Mouse (Mus musculus) testis, postnatal 14 days (tissue): ENCODE measurements at regions not wholly inside any gene's neighbourhood (a gene's known extent, or its start where the extent isn't known, plus 50 kb on each side); places are given as distances from the start of the nearest gene placed in this dataset.

ENCODE experiments used
- DNase-seq: peaks from one replicate; pipeline ENCODE4 v3.0.0; 2021; ENCODE audit warnings: low spot score

- no peak for DNase-seq
Observed at GRCm38 (mm10) chr13:99780751-99781460, 120.0 kb downstream of the Cartpt start.

GRCm38 (mm10) chr13:99778747-99779146 lies 122.1 kb downstream of the Cartpt start:
- no peak for DNase-seq

- DNase-seq, result no peak
Observed at GRCm38 (mm10) chr13:99777736-99778135, 123.2 kb downstream of the Cartpt start.

GRCm38 (mm10) chr13:99765965-99766364 lies 134.9 kb downstream of the Cartpt start:
- peak; percentile 30 for DNase-seq

GRCm38 (mm10) chr13:99764764-99765163 lies 136.1 kb downstream of the Cartpt start:
- DNase-seq, result no peak

- DNase-seq, result no peak
Observed at GRCm38 (mm10) chr13:99764097-99764714, 136.7 kb downstream of the Cartpt start.

GRCm38 (mm10) chr13:99761843-99762242 lies 139.0 kb downstream of the Cartpt start:
- no peak for DNase-seq

- DNase-seq, result no peak
Observed at GRCm38 (mm10) chr13:99761423-99761822, 139.5 kb downstream of the Cartpt start.

- DNase-seq, result no peak
Observed at GRCm38 (mm10) chr13:99760646-99761045, 140.2 kb downstream of the Cartpt start.

- DNase-seq, result no peak
Observed at GRCm38 (mm10) chr13:99759256-99760044, 141.4 kb downstream of the Cartpt start.

- DNase-seq, result no peak
Observed at GRCm38 (mm10) chr13:99754701-99755100, 146.2 kb downstream of the Cartpt start.

GRCm38 (mm10) chr13:99754251-99754652 lies 146.6 kb downstream of the Cartpt start:
- DNase-seq, result no peak

- DNase-seq, result no peak
Observed at GRCm38 (mm10) chr13:99753526-99753925, 147.4 kb downstream of the Cartpt start.

- DNase-seq, result no peak
Observed at GRCm38 (mm10) chr13:99750729-99751128, 150.2 kb downstream of the Cartpt start.

- no peak for DNase-seq
Observed at GRCm38 (mm10) chr13:99749342-99749741, 151.5 kb downstream of the Cartpt start.

GRCm38 (mm10) chr13:99748128-99748527 lies 152.8 kb downstream of the Cartpt start:
- no peak for DNase-seq

GRCm38 (mm10) chr13:99745526-99745925 lies 155.4 kb downstream of the Cartpt start:
- no peak for DNase-seq

- no peak for DNase-seq
Observed at GRCm38 (mm10) chr13:99744790-99745120, 156.1 kb downstream of the Cartpt start.

GRCm38 (mm10) chr13:99743952-99744789 lies 156.7 kb downstream of the Cartpt start:
- DNase-seq, result no peak

- no peak for DNase-seq
Observed at GRCm38 (mm10) chr13:99742507-99742906, 158.4 kb downstream of the Cartpt start.

GRCm38 (mm10) chr13:99741981-99742380 lies 158.9 kb downstream of the Cartpt start:
- no peak for DNase-seq

GRCm38 (mm10) chr13:99739420-99739819 lies 161.5 kb downstream of the Cartpt start:
- DNase-seq, result no peak
